Mouse (Mus musculus): ENCODE results near the gene Dnajb4.
"Not testable (repeated sequence)": the region's sequence is repeated elsewhere in the genome, so short reads cannot be mapped to it uniquely, and the experiment has no call there.

GRCm38 (mm10) chr3:152139308-152139707 lies 70.8 kb downstream of the Dnajb4 start:
- TF ChIP-seq CTCF (IDR thresholded peaks at IDR 0.05 in 2 of 3, conservative IDR thresholded peaks at IDR 0.05 in 1 of 3; ENCODE audit: control insufficient read depth in 1 of 3, insufficient read depth in 1 of 3, low read depth in 2 of 3, low read length in 3 of 3, poor library complexity in 1 of 3, severe bottlenecking in 1 of 3); POLR2A (IDR thresholded peaks at IDR 0.05; ENCODE audit: control insufficient read depth in 1 of 2, insufficient read depth in 1 of 2, low read depth in 1 of 2, low read length in 2 of 2, poor library complexity in 1 of 2); ZNF384 (IDR thresholded peaks at IDR 0.05; ENCODE audit: low read depth, low read length); CHD2 (IDR thresholded peaks at IDR 0.05; ENCODE audit: low read length); GATA1 (IDR thresholded peaks at IDR 0.05; ENCODE audit: low read depth, low read length); JUND (IDR thresholded peaks at IDR 0.05; ENCODE audit: low read depth, low read length); MAFK (IDR thresholded peaks at IDR 0.05; ENCODE audit: borderline replicate concordance, low read depth, low read length); TCF12 (IDR thresholded peaks at IDR 0.05; ENCODE audit: low read depth, low read length); ZKSCAN1 (IDR thresholded peaks at IDR 0.05; ENCODE audit: low read depth, low read length); POLR2AphosphoS2 (IDR thresholded peaks at IDR 0.05; ENCODE audit: low read length); ZC3H11A (IDR thresholded peaks at IDR 0.05; ENCODE audit: low read depth, low read length); USF1 (IDR thresholded peaks at IDR 0.05; ENCODE audit: low read depth, low read length); SIN3A (IDR thresholded peaks at IDR 0.05; ENCODE audit: low read length); TBP (IDR thresholded peaks at IDR 0.05; ENCODE audit: low read depth, low read length): not testable (repeated sequence)
